Mouse (Mus musculus) bone marrow macrophage, adult 2 months (primary cell): ENCODE data around the gene Gpr62. TPM values are rescaled to one million over a fixed set of nuclear protein-coding genes. Genes with fewer than 3 reads are reported as not detected.

Experiments used
- H3K27ac ChIP-seq: 2 replicates; pipeline ENCODE4 v1.5.1; 2012; ENCODE audit warnings: low read depth, low read length; ENCODE audit not compliant: insufficient read depth
- H3K4me1 ChIP-seq: 2 replicates; pipeline ENCODE4 v1.6.1; 2012; ENCODE audit warnings: low read length; ENCODE audit not compliant: control insufficient read depth, insufficient read depth
- H3K4me3 ChIP-seq: 2 replicates; pipeline ENCODE4 v1.5.1; 2012; ENCODE audit warnings: mild to moderate bottlenecking, low read length, moderate library complexity; ENCODE audit not compliant: insufficient read depth
- CTCF ChIP-seq: IDR thresholded peaks from 2 replicates; pipeline ENCODE4 v1.5.1; 2012; ENCODE audit warnings: low read depth, mild to moderate bottlenecking, low read length, moderate library complexity
- POLR2A ChIP-seq: IDR thresholded peaks from 2 replicates; pipeline ENCODE4 v1.6.1; 2012; ENCODE audit warnings: mild to moderate bottlenecking, low read depth, low read length, borderline replicate concordance
- polyA plus RNA-seq: library from polyadenylated mRNA; stranded (reverse); fragments of >200 nt; gene quantifications from 2 replicates; pipeline ENCODE4 v1.2.4, GENCODE M21; 2012; ENCODE audit not compliant: missing spikeins, insufficient read depth, insufficient read length

Gene Gpr62
- polyA plus RNA-seq, 1 experiment = not detected

- TF ChIP-seq POLR2A (no peak), CTCF (no peak)
- Histone ChIP-seq H3K4me1 (no peaks in the 10 kb centered on the region), H3K27ac (no peak overlapping the region), H3K4me3 (no peak overlapping the region)
Measured at GRCm38 (mm10) chr9:106483606-106484005, 17.9 kb upstream of the Gpr62 start.

- TF ChIP-seq CTCF (no peak), POLR2A (no peak)
- Histone ChIP-seq H3K4me3 (no peak overlapping the region), H3K27ac (no peak overlapping the region), H3K4me1 (0 out of 2 replicates have a peak, but pooled peaks cover 2% of the 10 kb centered on the region)
Measured at GRCm38 (mm10) chr9:106483136-106483535, 17.4 kb upstream of the Gpr62 start.

- TF ChIP-seq CTCF (no peak), POLR2A (no peak)
- 0 out of 2 replicates have a peak, but pooled peaks cover 2% of the 10 kb centered on the region for H3K4me1 ChIP-seq
- no peak overlapping the region for H3K27ac ChIP-seq
- no peak overlapping the region for H3K4me3 ChIP-seq
Measured at GRCm38 (mm10) chr9:106482578-106483115, 16.9 kb upstream of the Gpr62 start.

- H3K27ac ChIP-seq = no peak overlapping the region
- no peak for TF ChIP-seq POLR2A
- TF ChIP-seq CTCF = no peak
- H3K4me1 ChIP-seq = 0 out of 2 replicates have a peak, but pooled peaks cover 2% of the 10 kb centered on the region
- no peak overlapping the region for H3K4me3 ChIP-seq
Measured at GRCm38 (mm10) chr9:106481676-106482075, 15.9 kb upstream of the Gpr62 start.

GRCm38 (mm10) chr9:106481075-106481474 is 15.3 kb upstream of the Gpr62 start:
- no peak for TF ChIP-seq CTCF
- TF ChIP-seq POLR2A = no peak

GRCm38 (mm10) chr9:106480541-106480940 is 14.8 kb upstream of the Gpr62 start:
- H3K4me3 ChIP-seq = no peak overlapping the region
- H3K4me1 ChIP-seq = 0 out of 2 replicates have a peak, but pooled peaks cover 2% of the 10 kb centered on the region
- TF ChIP-seq POLR2A (no peak), CTCF (no peak)
- no peak overlapping the region for H3K27ac ChIP-seq

More at GRCm38 (mm10) chr9:106481075-106481474, 15.3 kb upstream of the Gpr62 start:
- 0 out of 2 replicates have a peak, but pooled peaks cover 2% of the 10 kb centered on the region for H3K4me1 ChIP-seq
- no peak overlapping the region for H3K4me3 ChIP-seq
- no peak overlapping the region for H3K27ac ChIP-seq

GRCm38 (mm10) chr9:106478101-106478500 is 12.4 kb upstream of the Gpr62 start:
- TF ChIP-seq POLR2A (no peak), CTCF (no peak)
- H3K27ac ChIP-seq = no peak overlapping the region
- peak overlapping the region; percentile 70 for H3K4me3 ChIP-seq
- peaks cover 8% of the 10 kb centered on the region for H3K4me1 ChIP-seq

GRCm38 (mm10) chr9:106477649-106478048 is 11.9 kb upstream of the Gpr62 start:
- no peak for TF ChIP-seq CTCF
- no peak for TF ChIP-seq POLR2A
- Histone ChIP-seq H3K4me3 (peak overlapping the region; percentile 70), H3K4me1 (peaks cover 8% of the 10 kb centered on the region), H3K27ac (no peak overlapping the region)

- Histone ChIP-seq H3K4me1 (peaks cover 8% of the 10 kb centered on the region), H3K27ac (peak within 1 kb of the TSS; percentile 75), H3K4me3 (peak within 1 kb of the TSS; percentile 71)
- TF ChIP-seq CTCF (peak; percentile 56; the same call in 1 of the 2 replicates), POLR2A (no peak)
Measured at GRCm38 (mm10) chr9:106476924-106477484, 11.3 kb upstream of the Gpr62 start, which contains the start of gene Parp3. Gene Parp3, minus strand, starts transcription at chr9:106476949.

GRCm38 (mm10) chr9:106476002-106476923 is 10.5 kb upstream of the Gpr62 start:
- H3K4me3 ChIP-seq = peak overlapping the region; percentile 71
- H3K27ac ChIP-seq = peak overlapping the region; percentile 75
- TF ChIP-seq CTCF (no peak), POLR2A (no peak; the same call in 1 of the 2 replicates)
- H3K4me1 ChIP-seq = peaks cover 8% of the 10 kb centered on the region
